Mouse (Mus musculus) kidney, postnatal 14 days (tissue): Measurements from ENCODE around the gene Dennd4c.

ENCODE experiments used
- DNase-seq: peaks from one replicate; pipeline ENCODE4 v3.0.0; 2022; ENCODE audit warnings: mixed read lengths

Gene Dennd4c

DNA sequence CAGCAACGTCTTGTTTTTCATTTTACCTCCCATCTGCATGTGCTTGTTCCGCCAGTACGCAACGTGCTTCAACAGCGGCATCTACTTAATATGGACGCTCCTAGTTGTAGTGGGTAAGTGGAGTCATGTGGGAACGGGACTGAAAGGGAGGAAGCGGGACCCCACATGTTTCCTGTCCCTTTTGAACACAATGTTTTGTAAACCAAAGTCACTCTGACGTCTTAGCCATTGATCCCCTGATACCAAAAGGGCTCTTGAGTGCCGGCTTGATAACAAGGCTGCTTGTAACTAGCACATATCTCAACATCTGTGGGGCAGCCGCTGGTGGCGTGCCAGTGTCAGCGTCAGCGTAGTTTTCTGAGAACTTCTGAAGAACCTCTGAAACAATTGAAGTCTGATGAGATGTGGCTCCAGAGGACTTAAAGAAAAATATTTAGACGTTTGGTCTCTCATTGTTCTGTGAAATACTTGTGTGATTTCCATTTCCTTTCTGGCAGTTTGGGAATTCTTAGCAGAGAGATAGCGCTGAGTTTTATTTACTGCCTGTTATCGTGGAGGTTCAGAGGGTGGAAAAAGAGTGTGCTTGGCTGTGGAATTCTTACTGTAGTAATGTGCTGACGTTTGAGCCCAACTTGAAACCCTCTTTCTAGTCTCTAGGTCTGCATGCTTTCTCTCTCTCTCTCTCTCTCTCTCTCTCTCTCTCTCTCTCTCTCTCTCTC lies 138.0 kb downstream of the Dennd4c start:
- peak; percentile 78 for DNase-seq

DNA sequence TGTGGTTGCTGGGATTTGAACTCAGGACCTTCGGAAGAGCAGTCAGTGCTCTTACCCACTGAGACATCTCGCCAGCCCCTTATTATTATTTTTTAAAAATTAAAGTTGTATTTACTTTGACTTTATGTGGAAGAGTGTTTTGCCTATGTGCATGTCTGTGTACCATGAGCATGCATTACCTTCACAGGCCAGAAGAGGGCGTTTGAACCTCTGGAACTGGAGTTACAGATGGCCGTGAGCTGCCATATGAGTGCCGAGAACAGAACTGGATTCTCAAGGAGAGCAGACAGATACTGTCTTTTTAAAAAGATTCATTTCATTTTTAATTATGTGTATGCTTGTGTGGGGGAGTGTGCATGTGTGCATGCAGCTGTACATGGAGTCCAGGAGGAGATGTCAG lies 139.5 kb downstream of the Dennd4c start:
- DNase-seq = no peak

- peak; percentile 52 for DNase-seq
Measured at GRCm38 (mm10) chr4:86897411-86897810, 149.1 kb downstream of the Dennd4c start.

DNA sequence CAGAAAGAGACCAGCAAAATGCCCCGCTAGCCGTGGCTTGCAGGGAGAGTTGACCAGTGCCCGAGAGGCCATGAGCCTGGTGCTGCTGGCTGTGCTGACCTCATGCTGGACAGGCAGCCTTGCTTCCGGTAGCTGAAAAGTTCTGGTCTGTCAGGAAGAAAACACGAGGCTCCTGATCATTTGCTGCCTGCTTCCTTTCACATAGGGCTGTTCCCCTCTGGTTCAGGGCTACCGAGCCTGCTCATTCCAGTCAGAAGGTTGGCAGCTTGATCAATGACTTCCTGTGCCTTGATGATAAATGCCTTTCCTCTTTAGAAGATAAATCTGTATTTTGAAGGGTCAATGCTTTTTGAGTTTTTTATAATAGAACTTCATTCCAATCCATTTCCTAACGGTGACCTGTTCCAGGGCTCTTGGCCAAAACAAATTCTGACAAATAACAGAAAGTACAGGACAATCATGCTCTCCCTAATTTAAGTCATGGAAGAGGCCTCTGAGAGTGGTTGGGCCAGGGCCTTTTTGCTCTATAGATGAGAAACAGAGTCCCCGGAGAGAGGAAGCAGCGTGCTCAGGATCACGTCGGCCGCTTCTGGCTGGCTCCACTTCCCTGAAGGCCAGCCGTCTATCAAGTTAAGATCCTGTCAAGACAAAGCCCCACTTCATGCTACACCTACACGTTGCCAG lies 150.6 kb downstream of the Dennd4c start:
- DNase-seq = peak; percentile 84
